Mouse (Mus musculus): ENCODE measurements at regions not wholly inside any gene's neighbourhood (a gene's known extent, or its start where the extent isn't known, plus 50 kb on each side); places are given as distances from the start of the nearest gene placed in this dataset.

GRCm38 (mm10) chr7:136235563-136235962 is 519.4 kb upstream of the Mki67 start:
- DNase-seq (ENCODE audit: low read depth, low spot score), result no peak

- no peak for DNase-seq (ENCODE audit: low read depth, low spot score)
Observed at GRCm38 (mm10) chr7:136236391-136236790, 520.2 kb upstream of the Mki67 start.

- DNase-seq (ENCODE audit: low read depth, low spot score), result peak; percentile 32
Observed at GRCm38 (mm10) chr7:136265691-136266090, 549.5 kb upstream of the Mki67 start.

GRCm38 (mm10) chr7:136267716-136268489 is 551.7 kb upstream of the Mki67 start:
- DNase-seq (ENCODE audit: low read depth, low spot score), result no peak

- no peak for DNase-seq (ENCODE audit: low read depth, low spot score)
Observed at GRCm38 (mm10) chr7:136275651-136276050, 559.5 kb upstream of the Mki67 start.

GRCm38 (mm10) chr7:136283770-136284169 is 567.6 kb upstream of the Mki67 start:
- DNase-seq (ENCODE audit: low read depth, low spot score), result peak; percentile 34

- no peak for DNase-seq (ENCODE audit: low read depth, low spot score)
Observed at GRCm38 (mm10) chr7:136285606-136286005, 569.4 kb upstream of the Mki67 start.

GRCm38 (mm10) chr7:136293536-136294145 is 577.5 kb upstream of the Mki67 start:
- peak; percentile 14 for DNase-seq (ENCODE audit: low read depth, low spot score)

GRCm38 (mm10) chr7:136294445-136294844 is 578.3 kb upstream of the Mki67 start:
- peak; percentile 70 for DNase-seq (ENCODE audit: low read depth, low spot score)

- DNase-seq (ENCODE audit: low read depth, low spot score), result no peak
Observed at GRCm38 (mm10) chr7:136297901-136298513, 581.8 kb upstream of the Mki67 start.

- DNase-seq (ENCODE audit: low read depth, low spot score), result no peak
Observed at GRCm38 (mm10) chr7:136306137-136306536, 588.3 kb upstream of the Mgmt start.

- no peak for DNase-seq (ENCODE audit: low read depth, low spot score)
Observed at GRCm38 (mm10) chr7:136308765-136309164, 585.6 kb upstream of the Mgmt start.

- DNase-seq (ENCODE audit: low read depth, low spot score), result no peak
Observed at GRCm38 (mm10) chr7:136327281-136327680, 567.1 kb upstream of the Mgmt start.

GRCm38 (mm10) chr7:136330431-136330830 is 564.0 kb upstream of the Mgmt start:
- DNase-seq (ENCODE audit: low read depth, low spot score), result no peak

GRCm38 (mm10) chr7:136332805-136333204 is 561.6 kb upstream of the Mgmt start:
- peak; percentile 33 for DNase-seq (ENCODE audit: low read depth, low spot score)

GRCm38 (mm10) chr7:136341599-136342210 is 552.7 kb upstream of the Mgmt start:
- DNase-seq (ENCODE audit: low read depth, low spot score), result no peak

GRCm38 (mm10) chr7:136342211-136342799 is 552.1 kb upstream of the Mgmt start:
- DNase-seq (ENCODE audit: low read depth, low spot score), result no peak

GRCm38 (mm10) chr7:136342822-136343221 is 551.6 kb upstream of the Mgmt start:
- DNase-seq (ENCODE audit: low read depth, low spot score), result peak; percentile 20

GRCm38 (mm10) chr7:136343494-136343893 is 550.9 kb upstream of the Mgmt start:
- DNase-seq (ENCODE audit: low read depth, low spot score), result no peak

- no peak for DNase-seq (ENCODE audit: low read depth, low spot score)
Observed at GRCm38 (mm10) chr7:136345051-136345450, 549.4 kb upstream of the Mgmt start.

- DNase-seq (ENCODE audit: low read depth, low spot score), result no peak
Observed at GRCm38 (mm10) chr7:136346531-136346930, 547.9 kb upstream of the Mgmt start.

- no peak for DNase-seq (ENCODE audit: low read depth, low spot score)
Observed at GRCm38 (mm10) chr7:136348309-136348708, 546.1 kb upstream of the Mgmt start.

All from ZHBTc4 (cell line).